Mouse (Mus musculus): Measurements from ENCODE around the gene Hnrnpr. TPM values are rescaled to one million over a fixed set of nuclear protein-coding genes. Genes with fewer than 3 reads are reported as not detected.
A peak's percentile ranks its signal among the peaks of the same experiment; 100 is the strongest.

Hnrnpr gene
- total and polyA plus RNA-seq, 2 experiments from 2014 or later = 98.0 to 162 TPM

GRCm38 (mm10) chr4:136295941-136296340 lies 14.8 kb upstream of the Hnrnpr start:
- no peak for DNase-seq (ENCODE audit: low spot score)
- H3K27me3 ChIP-seq (ENCODE audit: insufficient read depth, low read length) = no peaks in the 10 kb centered on the region
- no peaks in the 10 kb centered on the region for H3K9me3 ChIP-seq (ENCODE audit: low read length)
- no peak for TF ChIP-seq CTCF (IDR thresholded peaks at IDR 0.05)
- ATAC-seq (ENCODE audit: low FRiP score) = no peak
- H3K27ac ChIP-seq (ENCODE audit: low read depth, low read length) = no peak overlapping the region
- H3K4me1 ChIP-seq (ENCODE audit: insufficient read depth, low read length) = no peaks in the 10 kb centered on the region
- H3K4me3 ChIP-seq (ENCODE audit: low read depth, low read length) = no peak overlapping the region
- peaks cover 20% of the 10 kb centered on the region for H3K36me3 ChIP-seq (ENCODE audit: insufficient read depth, low read length)
- H3K4me2 ChIP-seq (ENCODE audit: low read depth, low read length, poor library complexity, severe bottlenecking) = no peak overlapping the region
- WGBS = 66% methylated on average over 7 of the region's 7 CpGs
- H3K9ac ChIP-seq (replicated peaks; ENCODE audit: low read length, poor library complexity, severe bottlenecking) = no peak overlapping the region

- H3K27ac ChIP-seq (ENCODE audit: low read depth, low read length) = no peak overlapping the region
- TF ChIP-seq CTCF (IDR thresholded peaks at IDR 0.05) = no peak
- DNase-seq (ENCODE audit: low spot score) = no peak
- 86% methylated on average over 4 of the region's 4 CpGs for WGBS
- H3K4me2 ChIP-seq (ENCODE audit: low read depth, low read length, poor library complexity, severe bottlenecking) = no peak overlapping the region
- H3K27me3 ChIP-seq (ENCODE audit: insufficient read depth, low read length) = no peaks in the 10 kb centered on the region
- H3K9me3 ChIP-seq (ENCODE audit: low read length) = no peaks in the 10 kb centered on the region
- H3K4me3 ChIP-seq (ENCODE audit: low read depth, low read length) = no peak overlapping the region
- no peaks in the 10 kb centered on the region for H3K36me3 ChIP-seq (ENCODE audit: insufficient read depth, low read length)
- no peak for ATAC-seq (ENCODE audit: low FRiP score)
- H3K9ac ChIP-seq (replicated peaks; ENCODE audit: low read length, poor library complexity, severe bottlenecking) = no peak overlapping the region
- H3K4me1 ChIP-seq (ENCODE audit: insufficient read depth, low read length) = no peaks in the 10 kb centered on the region
Measured at GRCm38 (mm10) chr4:136302462-136302861, 8.3 kb upstream of the Hnrnpr start.

GRCm38 (mm10) chr4:136304181-136304580 lies 6.6 kb upstream of the Hnrnpr start:
- H3K4me1 ChIP-seq (ENCODE audit: insufficient read depth, low read length) = no peaks in the 10 kb centered on the region
- H3K9me3 ChIP-seq (ENCODE audit: low read length) = no peaks in the 10 kb centered on the region
- H3K4me2 ChIP-seq (ENCODE audit: low read depth, low read length, poor library complexity, severe bottlenecking) = no peak overlapping the region
- no peak for TF ChIP-seq CTCF (IDR thresholded peaks at IDR 0.05)
- H3K9ac ChIP-seq (replicated peaks; ENCODE audit: low read length, poor library complexity, severe bottlenecking) = no peak overlapping the region
- no peak for DNase-seq (ENCODE audit: low spot score)
- no peak overlapping the region for H3K27ac ChIP-seq (ENCODE audit: low read depth, low read length)
- H3K27me3 ChIP-seq (ENCODE audit: insufficient read depth, low read length) = no peaks in the 10 kb centered on the region
- ATAC-seq (ENCODE audit: low FRiP score) = no peak
- 37% methylated on average over 2 of the region's 2 CpGs for WGBS
- H3K36me3 ChIP-seq (ENCODE audit: insufficient read depth, low read length) = no peaks in the 10 kb centered on the region
- H3K4me3 ChIP-seq (ENCODE audit: low read depth, low read length) = no peak overlapping the region

GRCm38 (mm10) chr4:136308355-136308754 lies 2.4 kb upstream of the Hnrnpr start:
- Histone ChIP-seq H3K4me3 (ENCODE audit: low read depth, low read length) (no peak overlapping the region), H3K9ac (replicated peaks; ENCODE audit: low read length, poor library complexity, severe bottlenecking) (no peak overlapping the region), H3K27me3 (ENCODE audit: insufficient read depth, low read length) (no peaks in the 10 kb centered on the region), H3K9me3 (ENCODE audit: low read length) (no peaks in the 10 kb centered on the region), H3K4me1 (ENCODE audit: insufficient read depth, low read length) (0 out of 2 replicates have a peak, but pooled peaks cover 6% of the 10 kb centered on the region), H3K4me2 (ENCODE audit: low read depth, low read length, poor library complexity, severe bottlenecking) (no peak overlapping the region), H3K36me3 (ENCODE audit: insufficient read depth, low read length) (no peaks in the 10 kb centered on the region), H3K27ac (ENCODE audit: low read depth, low read length) (no peak overlapping the region)
- peak; percentile 59 for TF ChIP-seq CTCF (IDR thresholded peaks at IDR 0.05)
- ATAC-seq (ENCODE audit: low FRiP score) (no peak), DNase-seq (ENCODE audit: low spot score) (peak; percentile 43)
- WGBS = 57% methylated on average over 2 of the region's 2 CpGs

GRCm38 (mm10) chr4:136309780-136310179 lies 962 bp upstream of the Hnrnpr start:
- no peak for TF ChIP-seq CTCF (IDR thresholded peaks at IDR 0.05)
- Histone ChIP-seq H3K4me2 (ENCODE audit: low read depth, low read length, poor library complexity, severe bottlenecking) (peak overlapping the region; percentile 65), H3K36me3 (ENCODE audit: insufficient read depth, low read length) (no peaks in the 10 kb centered on the region), H3K9me3 (ENCODE audit: low read length) (no peaks in the 10 kb centered on the region), H3K9ac (replicated peaks; ENCODE audit: low read length, poor library complexity, severe bottlenecking) (peak overlapping the region; percentile 72), H3K27me3 (ENCODE audit: insufficient read depth, low read length) (no peaks in the 10 kb centered on the region), H3K4me1 (ENCODE audit: insufficient read depth, low read length) (0 out of 2 replicates have a peak, but pooled peaks cover 6% of the 10 kb centered on the region), H3K4me3 (ENCODE audit: low read depth, low read length) (peak overlapping the region; percentile 100), H3K27ac (ENCODE audit: low read depth, low read length) (peak overlapping the region; percentile 98)
- ATAC-seq (ENCODE audit: low FRiP score) = no peak
- 6% methylated on average over 11 of the region's 11 CpGs for WGBS
- peak; percentile 31 for DNase-seq (ENCODE audit: low spot score)

- Histone ChIP-seq H3K9ac (replicated peaks; ENCODE audit: low read length, poor library complexity, severe bottlenecking) (peak overlapping the region; percentile 97), H3K4me3 (ENCODE audit: low read depth, low read length) (peak overlapping the region; percentile 100), H3K36me3 (ENCODE audit: insufficient read depth, low read length) (no peaks in the 10 kb centered on the region), H3K9me3 (ENCODE audit: low read length) (no peaks in the 10 kb centered on the region), H3K4me1 (ENCODE audit: insufficient read depth, low read length) (0 out of 2 replicates have a peak, but pooled peaks cover 6% of the 10 kb centered on the region), H3K27me3 (ENCODE audit: insufficient read depth, low read length) (no peaks in the 10 kb centered on the region), H3K4me2 (ENCODE audit: low read depth, low read length, poor library complexity, severe bottlenecking) (peak overlapping the region; percentile 77), H3K27ac (ENCODE audit: low read depth, low read length) (peak overlapping the region; percentile 98)
- no peak for ATAC-seq (ENCODE audit: low FRiP score)
- no peak for DNase-seq (ENCODE audit: low spot score)
- TF ChIP-seq CTCF (IDR thresholded peaks at IDR 0.05) = no peak
- under 1% methylated on average over 73 of the region's 81 CpGs for WGBS
Measured at GRCm38 (mm10) chr4:136311042-136311999, 579 bp downstream of the Hnrnpr start.

Measured in midbrain, postnatal 0 days (tissue).